Mouse (Mus musculus): Measurements from ENCODE around the gene Abcc8. TPM values are rescaled to one million over a fixed set of nuclear protein-coding genes. Genes with fewer than 3 reads are reported as not detected.

Gene Abcc8
- 1.3 and 1.4 TPM in 2 replicates for polyA plus RNA-seq (2012; rRNA removed)

DNA sequence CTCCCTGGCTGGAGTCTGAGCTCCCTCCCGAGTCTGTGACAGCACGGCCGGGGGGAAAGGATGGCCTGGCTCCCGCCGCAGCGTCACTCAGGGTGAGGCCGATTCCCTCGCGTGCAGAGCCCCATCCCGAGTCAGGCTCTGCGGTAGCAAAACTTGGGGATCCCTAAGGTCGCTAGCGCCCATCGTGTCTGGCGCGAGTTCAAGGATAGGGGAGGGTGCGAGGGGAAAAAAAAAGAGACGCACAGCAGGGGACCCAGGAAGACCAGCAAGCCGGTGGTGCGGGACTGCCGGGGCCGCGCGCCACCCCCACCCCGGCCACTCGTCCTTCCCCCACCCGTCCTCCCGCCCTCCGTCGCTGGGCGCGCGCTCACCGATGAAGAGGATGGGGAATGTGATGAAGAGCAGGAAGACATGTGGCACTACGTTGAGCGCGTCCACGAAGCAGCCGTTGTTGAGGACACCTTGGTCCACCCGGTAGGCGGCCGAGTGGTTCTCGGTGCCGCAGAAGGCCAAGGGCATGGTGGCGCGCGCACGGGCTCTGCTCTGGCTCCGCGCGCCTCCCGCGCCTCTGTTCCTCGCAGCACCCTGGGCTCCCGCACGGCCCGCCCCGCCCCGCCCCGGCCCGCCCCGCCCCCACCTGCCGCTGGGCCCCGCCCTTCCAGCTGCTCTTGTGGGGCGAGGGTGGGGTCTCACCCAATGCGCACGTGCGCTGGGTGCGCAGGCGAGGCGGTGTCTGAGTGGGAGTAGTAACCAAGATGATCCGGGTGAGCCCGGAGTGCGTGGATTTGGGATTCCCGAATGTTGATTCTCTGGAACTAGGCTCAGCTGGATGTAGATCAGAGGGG, at the start of gene Abcc8:
Gene Abcc8 (minus strand): TSS at position 603 of the 845 bp plus-strand sequence.
- no peaks in the 10 kb centered on the region for H3K27me3 ChIP-seq (ENCODE audit: control insufficient read depth, insufficient read depth, low read length)
- H3K4me1 ChIP-seq (ENCODE audit: control insufficient read depth, insufficient read depth, low read length), result peaks cover 7% of the 10 kb centered on the region; the same call in 1 of the 2 replicates
- no peaks in the 10 kb centered on the region for H3K36me3 ChIP-seq (ENCODE audit: control insufficient read depth, insufficient read depth, low read length)
- TF ChIP-seq POLR2A (IDR thresholded peaks at IDR 0.05; ENCODE audit: control insufficient read depth, low read depth, low read length) (no peak), CTCF (IDR thresholded peaks at IDR 0.05; ENCODE audit: control insufficient read depth, insufficient read depth, insufficient replicate concordance, low read depth, low read length) (no peak)
- no peak within 1 kb of the TSS for H3K27ac ChIP-seq (ENCODE audit: control insufficient read depth, insufficient read depth, low read depth, low read length)
- H3K4me3 ChIP-seq (ENCODE audit: control insufficient read depth, low read depth, low read length), result peak within 1 kb of the TSS; percentile 77

DNA sequence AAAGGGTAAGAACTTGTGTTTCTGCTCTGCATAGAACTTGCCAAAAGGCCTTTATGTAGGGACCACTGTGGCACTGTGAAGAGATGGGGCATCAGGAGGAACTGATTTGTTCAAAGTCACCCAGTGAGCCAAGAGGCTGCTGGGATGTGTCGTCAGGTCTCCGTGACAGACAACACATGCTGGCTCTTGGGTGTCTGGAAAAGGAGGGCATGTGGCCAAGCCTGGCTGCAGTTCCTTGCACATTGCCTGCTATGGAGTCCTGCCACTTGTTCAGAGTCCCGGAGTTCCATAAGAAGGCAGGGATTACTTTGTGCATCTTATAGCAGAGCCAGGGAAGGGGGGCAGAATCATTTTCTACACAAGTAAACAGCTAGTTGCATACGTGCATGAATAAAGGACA, 47.1 kb upstream of the Abcc8 start:
- H3K36me3 ChIP-seq (ENCODE audit: control insufficient read depth, insufficient read depth, low read length), result no peaks in the 10 kb centered on the region
- no peak overlapping the region for H3K27ac ChIP-seq (ENCODE audit: control insufficient read depth, insufficient read depth, low read depth, low read length)
- TF ChIP-seq CTCF (IDR thresholded peaks at IDR 0.05; ENCODE audit: control insufficient read depth, insufficient read depth, insufficient replicate concordance, low read depth, low read length) (no peak), POLR2A (IDR thresholded peaks at IDR 0.05; ENCODE audit: control insufficient read depth, low read depth, low read length) (no peak)
- H3K4me3 ChIP-seq (ENCODE audit: control insufficient read depth, low read depth, low read length), result no peak overlapping the region
- H3K4me1 ChIP-seq (ENCODE audit: control insufficient read depth, insufficient read depth, low read length), result no peaks in the 10 kb centered on the region
- H3K27me3 ChIP-seq (ENCODE audit: control insufficient read depth, insufficient read depth, low read length), result no peaks in the 10 kb centered on the region

DNA sequence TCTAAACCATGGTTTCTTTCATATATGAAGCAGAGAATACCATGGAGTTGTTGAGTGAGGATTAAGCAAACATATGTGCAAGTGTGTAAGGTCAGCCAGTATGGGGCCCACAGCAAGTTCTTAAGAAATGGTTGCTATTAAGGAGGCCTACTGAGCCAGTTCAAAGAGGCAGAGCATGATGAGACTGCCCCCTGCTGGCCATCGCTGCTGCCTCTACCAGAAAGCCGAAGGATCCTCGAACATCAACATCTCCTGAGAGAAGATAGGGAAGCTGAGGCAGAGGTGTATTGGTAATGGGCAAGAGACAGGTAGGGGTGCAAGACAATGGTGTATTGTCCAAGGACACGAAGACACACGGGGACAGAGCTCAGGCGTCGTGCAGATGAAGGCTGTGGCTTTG, 46.4 kb upstream of the Abcc8 start:
- Histone ChIP-seq H3K4me3 (ENCODE audit: control insufficient read depth, low read depth, low read length) (no peak overlapping the region), H3K4me1 (ENCODE audit: control insufficient read depth, insufficient read depth, low read length) (no peaks in the 10 kb centered on the region), H3K27me3 (ENCODE audit: control insufficient read depth, insufficient read depth, low read length) (no peaks in the 10 kb centered on the region), H3K36me3 (ENCODE audit: control insufficient read depth, insufficient read depth, low read length) (no peaks in the 10 kb centered on the region), H3K27ac (ENCODE audit: control insufficient read depth, insufficient read depth, low read depth, low read length) (no peak overlapping the region)
- TF ChIP-seq CTCF (IDR thresholded peaks at IDR 0.05; ENCODE audit: control insufficient read depth, insufficient read depth, insufficient replicate concordance, low read depth, low read length) (peak; percentile 71), POLR2A (IDR thresholded peaks at IDR 0.05; ENCODE audit: control insufficient read depth, low read depth, low read length) (no peak)

GRCm38 (mm10) chr7:46220591-46221129, 40.8 kb upstream of the Abcc8 start:
- TF ChIP-seq POLR2A (IDR thresholded peaks at IDR 0.05; ENCODE audit: control insufficient read depth, low read depth, low read length), result no peak
- TF ChIP-seq CTCF (IDR thresholded peaks at IDR 0.05; ENCODE audit: control insufficient read depth, insufficient read depth, insufficient replicate concordance, low read depth, low read length), result no peak
- Histone ChIP-seq H3K27me3 (ENCODE audit: control insufficient read depth, insufficient read depth, low read length) (no peaks in the 10 kb centered on the region), H3K36me3 (ENCODE audit: control insufficient read depth, insufficient read depth, low read length) (no peaks in the 10 kb centered on the region), H3K27ac (ENCODE audit: control insufficient read depth, insufficient read depth, low read depth, low read length) (no peak overlapping the region), H3K4me3 (ENCODE audit: control insufficient read depth, low read depth, low read length) (no peak overlapping the region), H3K4me1 (ENCODE audit: control insufficient read depth, insufficient read depth, low read length) (peaks cover 8% of the 10 kb centered on the region)

GRCm38 (mm10) chr7:46218415-46218814, 38.6 kb upstream of the Abcc8 start:
- no peak overlapping the region for H3K27ac ChIP-seq (ENCODE audit: control insufficient read depth, insufficient read depth, low read depth, low read length)
- peaks cover 8% of the 10 kb centered on the region for H3K4me1 ChIP-seq (ENCODE audit: control insufficient read depth, insufficient read depth, low read length)
- H3K36me3 ChIP-seq (ENCODE audit: control insufficient read depth, insufficient read depth, low read length), result no peaks in the 10 kb centered on the region
- no peak overlapping the region for H3K4me3 ChIP-seq (ENCODE audit: control insufficient read depth, low read depth, low read length)
- TF ChIP-seq CTCF (IDR thresholded peaks at IDR 0.05; ENCODE audit: control insufficient read depth, insufficient read depth, insufficient replicate concordance, low read depth, low read length) (no peak), POLR2A (IDR thresholded peaks at IDR 0.05; ENCODE audit: control insufficient read depth, low read depth, low read length) (no peak)
- H3K27me3 ChIP-seq (ENCODE audit: control insufficient read depth, insufficient read depth, low read length), result no peaks in the 10 kb centered on the region

DNA sequence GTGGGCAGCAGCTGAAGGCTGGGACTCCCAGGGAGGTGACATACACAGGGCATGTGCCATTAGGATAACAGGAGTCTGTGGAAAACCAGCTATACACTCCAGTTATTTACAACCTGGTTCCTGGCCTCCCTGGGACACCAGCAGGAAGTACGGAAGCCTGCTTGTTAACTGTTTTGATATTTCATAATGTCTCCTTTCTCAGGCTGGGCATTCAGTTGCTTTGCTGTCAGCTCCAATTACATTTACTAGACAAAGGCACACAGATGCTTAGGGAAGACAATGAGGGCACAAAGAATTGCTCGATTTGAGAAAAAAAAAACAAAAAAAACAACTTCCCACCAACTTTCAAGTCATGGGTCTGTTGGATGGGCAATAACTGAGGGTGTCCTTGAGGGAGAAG, 36.6 kb upstream of the Abcc8 start:
- no peak overlapping the region for H3K4me3 ChIP-seq (ENCODE audit: control insufficient read depth, low read depth, low read length)
- no peaks in the 10 kb centered on the region for H3K36me3 ChIP-seq (ENCODE audit: control insufficient read depth, insufficient read depth, low read length)

DNA sequence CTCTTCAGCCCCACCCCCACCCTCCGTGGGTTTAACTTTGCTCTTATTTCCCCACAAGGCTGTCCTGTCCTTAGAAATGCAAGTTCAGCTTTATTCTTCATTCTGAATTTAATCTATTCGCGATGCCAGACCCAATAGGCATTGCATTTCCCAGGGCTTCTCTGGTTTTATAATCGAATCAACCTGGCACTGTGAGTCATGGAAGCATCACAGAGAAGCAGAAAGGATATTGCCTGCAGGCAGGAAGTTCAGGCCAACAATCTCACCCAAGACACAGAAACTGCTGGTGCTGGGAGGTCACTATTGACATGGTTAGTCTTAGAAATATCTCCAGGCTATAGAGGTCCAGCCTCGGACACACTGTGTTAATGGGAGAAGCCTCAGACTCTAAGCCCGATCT, 30.4 kb upstream of the Abcc8 start:
- no peak for TF ChIP-seq CTCF (IDR thresholded peaks at IDR 0.05; ENCODE audit: control insufficient read depth, insufficient read depth, insufficient replicate concordance, low read depth, low read length)
- no peak for TF ChIP-seq POLR2A (IDR thresholded peaks at IDR 0.05; ENCODE audit: control insufficient read depth, low read depth, low read length)
- Histone ChIP-seq H3K36me3 (ENCODE audit: control insufficient read depth, insufficient read depth, low read length) (no peaks in the 10 kb centered on the region), H3K4me1 (ENCODE audit: control insufficient read depth, insufficient read depth, low read length) (no peaks in the 10 kb centered on the region), H3K27me3 (ENCODE audit: control insufficient read depth, insufficient read depth, low read length) (no peaks in the 10 kb centered on the region), H3K4me3 (ENCODE audit: control insufficient read depth, low read depth, low read length) (no peak overlapping the region), H3K27ac (ENCODE audit: control insufficient read depth, insufficient read depth, low read depth, low read length) (no peak overlapping the region)

More for the DNA sequence above, 36.6 kb upstream of the Abcc8 start:
- Histone ChIP-seq H3K27ac (ENCODE audit: control insufficient read depth, insufficient read depth, low read depth, low read length) (no peak overlapping the region), H3K27me3 (ENCODE audit: control insufficient read depth, insufficient read depth, low read length) (no peaks in the 10 kb centered on the region), H3K4me1 (ENCODE audit: control insufficient read depth, insufficient read depth, low read length) (peaks cover 8% of the 10 kb centered on the region)
- TF ChIP-seq POLR2A (IDR thresholded peaks at IDR 0.05; ENCODE audit: control insufficient read depth, low read depth, low read length) (no peak), CTCF (IDR thresholded peaks at IDR 0.05; ENCODE audit: control insufficient read depth, insufficient read depth, insufficient replicate concordance, low read depth, low read length) (no peak)

All from testis, adult 2 months (tissue).